Mouse (Mus musculus) hindbrain, embryonic 12.5 days (tissue): ENCODE data around the gene Slc25a39. TPM values are rescaled to one million over a fixed set of nuclear protein-coding genes. Genes with fewer than 3 reads are reported as not detected.
"Not testable (repeated sequence)": the region's sequence is repeated elsewhere in the genome, so short reads cannot be mapped to it uniquely, and the experiment has no call there.

Experiments used
- ATAC-seq: fragments of 200-750 bp; cut with Nextera tagmentation; 2 replicates; pipeline ENCODE4 v1.8.0; 2017; ENCODE audit warnings: moderate TSS enrichment; ENCODE audit not compliant: low FRiP score
- H3K27ac ChIP-seq: fragments of 300-500 bp; sonication (generic); 2 replicates; pipeline ENCODE4 v1.5.1; 2016; ENCODE audit warnings: mild to moderate bottlenecking
- H3K27me3 ChIP-seq: fragments of 300-500 bp; sonication (generic); 2 replicates; pipeline ENCODE4 v1.6.1; 2016; ENCODE audit warnings: mild to moderate bottlenecking
- H3K36me3 ChIP-seq: fragments of 300-500 bp; sonication (generic); 2 replicates; pipeline ENCODE4 v1.6.1; 2016; ENCODE audit warnings: mild to moderate bottlenecking
- H3K4me1 ChIP-seq: fragments of 300-500 bp; sonication (generic); 2 replicates; pipeline ENCODE4 v1.6.1; 2016
- H3K4me2 ChIP-seq: fragments of 300-500 bp; sonication (generic); replicated peaks from 2 replicates; pipeline ENCODE4 v1.6.1; 2016; ENCODE audit warnings: mild to moderate bottlenecking
- H3K4me3 ChIP-seq: fragments of 300-500 bp; sonication (generic); 2 replicates; pipeline ENCODE4 v1.5.1; 2016; ENCODE audit warnings: mild to moderate bottlenecking
- H3K9ac ChIP-seq: fragments of 300-500 bp; sonication (generic); 2 replicates; pipeline ENCODE4 v1.6.1; 2016; ENCODE audit warnings: mild to moderate bottlenecking, moderate library complexity
- H3K9me3 ChIP-seq: fragments of 300-500 bp; sonication (generic); replicated peaks from 2 replicates; pipeline ENCODE4 v1.6.1; 2016; ENCODE audit warnings: mild to moderate bottlenecking
- WGBS: fragments of 180-500 bp; shearing (Covaris S2); methylation state at CpG from one replicate; pipeline ENCODE4 v1.1.7; 2016; 5-methylcytosine and 5-hydroxymethylcytosine counted together
- polyA plus RNA-seq: library from polyadenylated mRNA; unstranded; fragments of >200 nt; fragmentation: Nextera tagmentation; extraction: Ambion mirVana; gene quantifications from 2 replicates; pipeline ENCODE4 v1.2.1, GENCODE M21; 2016

Gene Slc25a39
- polyA plus RNA-seq, 1 experiment from 2014 or later = 157 TPM

- WGBS = 69% methylated on average over 8 of the region's 8 CpGs
- ATAC-seq = no peak
- no peak overlapping the region for H3K27ac ChIP-seq
- H3K36me3 ChIP-seq = no peaks in the 10 kb centered on the region
- no peak overlapping the region for H3K4me2 ChIP-seq
- 0 out of 2 replicates have a peak, but pooled peaks cover 6% of the 10 kb centered on the region for H3K27me3 ChIP-seq
- H3K4me1 ChIP-seq = no peaks in the 10 kb centered on the region
- 0 out of 2 replicates have a peak, but pooled peaks cover 4% of the 10 kb centered on the region for H3K9me3 ChIP-seq
- no peak overlapping the region for H3K4me3 ChIP-seq
- no peak overlapping the region for H3K9ac ChIP-seq
Observed at GRCm38 (mm10) chr11:102421559-102421958, 13.8 kb upstream of the Slc25a39 start.

- Histone ChIP-seq H3K9ac (no peak overlapping the region), H3K4me2 (no peak overlapping the region), H3K36me3 (no peaks in the 10 kb centered on the region), H3K27ac (no peak overlapping the region), H3K4me3 (no peak overlapping the region), H3K27me3 (no peaks in the 10 kb centered on the region), H3K4me1 (no peaks in the 10 kb centered on the region), H3K9me3 (0 out of 2 replicates have a peak, but pooled peaks cover 4% of the 10 kb centered on the region)
- ATAC-seq = no peak
Observed at GRCm38 (mm10) chr11:102418887-102419286, 11.1 kb upstream of the Slc25a39 start.

GRCm38 (mm10) chr11:102417160-102417559 lies 9.4 kb upstream of the Slc25a39 start:
- WGBS = 60% methylated on average over 1 of the region's 1 CpGs
- H3K27me3 ChIP-seq = 0 out of 2 replicates have a peak, but pooled peaks cover 5% of the 10 kb centered on the region
- no peak overlapping the region for H3K4me3 ChIP-seq
- no peak overlapping the region for H3K9ac ChIP-seq
- H3K27ac ChIP-seq = no peak overlapping the region
- 0 out of 2 replicates have a peak, but pooled peaks cover 4% of the 10 kb centered on the region for H3K9me3 ChIP-seq
- no peaks in the 10 kb centered on the region for H3K4me1 ChIP-seq
- no peak for ATAC-seq
- H3K4me2 ChIP-seq = no peak overlapping the region
- no peaks in the 10 kb centered on the region for H3K36me3 ChIP-seq

- no peak overlapping the region for H3K4me2 ChIP-seq
- 0 out of 2 replicates have a peak, but pooled peaks cover 5% of the 10 kb centered on the region for H3K27me3 ChIP-seq
- H3K4me3 ChIP-seq = no peak overlapping the region
- H3K36me3 ChIP-seq = no peaks in the 10 kb centered on the region
- 75% methylated on average over 10 of the region's 10 CpGs for WGBS
- H3K4me1 ChIP-seq = no peaks in the 10 kb centered on the region
- H3K9ac ChIP-seq = no peak overlapping the region
- H3K9me3 ChIP-seq = 0 out of 2 replicates have a peak, but pooled peaks cover 4% of the 10 kb centered on the region
- no peak overlapping the region for H3K27ac ChIP-seq
- ATAC-seq = no peak
Observed at GRCm38 (mm10) chr11:102415034-102415802, 7.5 kb upstream of the Slc25a39 start.

DNA sequence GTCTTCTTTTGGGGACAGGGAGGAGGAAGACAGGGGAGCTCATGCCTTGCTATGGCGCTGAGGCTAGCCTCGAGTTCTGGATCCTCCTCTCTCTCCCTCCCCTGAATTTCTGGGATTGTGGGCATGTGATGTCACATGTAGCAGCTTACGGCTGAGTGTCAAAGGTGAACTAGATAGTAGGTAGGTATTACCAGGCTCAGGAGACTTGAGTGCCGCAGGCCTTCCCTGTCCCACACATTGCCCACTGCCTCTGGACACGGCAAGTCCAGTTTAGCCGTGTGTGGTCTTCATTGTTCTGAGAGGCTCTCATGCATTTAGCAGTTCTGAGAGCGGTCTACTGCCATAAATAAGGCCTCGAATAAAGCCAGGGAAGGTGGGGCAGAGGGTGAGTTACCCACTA lies 5.3 kb upstream of the Slc25a39 start:
- Histone ChIP-seq H3K4me1 (peaks cover 2% of the 10 kb centered on the region), H3K36me3 (no peaks in the 10 kb centered on the region), H3K27me3 (0 out of 2 replicates have a peak, but pooled peaks cover 5% of the 10 kb centered on the region), H3K4me3 (no peak overlapping the region), H3K4me2 (no peak overlapping the region), H3K27ac (no peak overlapping the region), H3K9ac (no peak overlapping the region), H3K9me3 (no peaks in the 10 kb centered on the region)
- WGBS = 78% methylated on average over 8 of the region's 8 CpGs
- no peak for ATAC-seq

- H3K27ac ChIP-seq = no peak overlapping the region
- no peaks in the 10 kb centered on the region for H3K9me3 ChIP-seq
- no peak overlapping the region for H3K4me3 ChIP-seq
- H3K36me3 ChIP-seq = no peaks in the 10 kb centered on the region
- peaks cover 11% of the 10 kb centered on the region for H3K4me1 ChIP-seq
- H3K4me2 ChIP-seq = no peak overlapping the region
- WGBS = 9% methylated on average over 11 of the region's 11 CpGs
- H3K27me3 ChIP-seq = 0 out of 2 replicates have a peak, but pooled peaks cover 5% of the 10 kb centered on the region
- no peak overlapping the region for H3K9ac ChIP-seq
- no peak for ATAC-seq
Observed at GRCm38 (mm10) chr11:102411704-102412103, 4.0 kb upstream of the Slc25a39 start.

DNA sequence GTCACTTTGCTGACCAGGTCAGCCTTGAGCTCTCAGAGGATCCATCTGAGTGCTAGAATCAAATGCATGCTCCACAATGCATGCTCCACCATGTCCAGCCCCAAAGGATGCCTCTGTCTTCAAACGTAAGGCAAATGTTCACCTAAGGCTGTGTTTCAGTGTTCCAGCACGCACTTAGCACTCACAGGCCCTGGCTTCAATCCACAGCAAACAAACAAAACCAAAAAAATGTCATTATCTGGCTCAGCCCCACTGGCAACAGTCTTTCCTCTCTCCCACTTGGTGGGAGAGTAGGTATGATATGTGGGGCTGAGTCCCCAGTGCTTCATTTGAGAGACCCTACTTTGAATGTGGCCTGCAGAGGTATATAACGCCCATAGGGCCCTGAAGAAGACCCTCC lies 3.3 kb upstream of the Slc25a39 start:
- Histone ChIP-seq H3K4me3 (no peak overlapping the region), H3K36me3 (no peaks in the 10 kb centered on the region), H3K4me1 (peaks cover 17% of the 10 kb centered on the region), H3K4me2 (no peak overlapping the region), H3K9me3 (no peaks in the 10 kb centered on the region), H3K9ac (no peak overlapping the region), H3K27me3 (0 out of 2 replicates have a peak, but pooled peaks cover 5% of the 10 kb centered on the region), H3K27ac (no peak overlapping the region)
- 85% methylated on average over 3 of the region's 3 CpGs for WGBS
- ATAC-seq = no peak

- peaks cover 24% of the 10 kb centered on the region for H3K4me1 ChIP-seq
- H3K9ac ChIP-seq, H3K36me3 ChIP-seq, H3K4me2 ChIP-seq, H3K9me3 ChIP-seq, H3K4me3 ChIP-seq, ATAC-seq, H3K27ac ChIP-seq, H3K27me3 ChIP-seq: not testable (repeated sequence)
- 91% methylated on average over 3 of the region's 3 CpGs for WGBS
Observed at GRCm38 (mm10) chr11:102410345-102410744, 2.6 kb upstream of the Slc25a39 start.

DNA sequence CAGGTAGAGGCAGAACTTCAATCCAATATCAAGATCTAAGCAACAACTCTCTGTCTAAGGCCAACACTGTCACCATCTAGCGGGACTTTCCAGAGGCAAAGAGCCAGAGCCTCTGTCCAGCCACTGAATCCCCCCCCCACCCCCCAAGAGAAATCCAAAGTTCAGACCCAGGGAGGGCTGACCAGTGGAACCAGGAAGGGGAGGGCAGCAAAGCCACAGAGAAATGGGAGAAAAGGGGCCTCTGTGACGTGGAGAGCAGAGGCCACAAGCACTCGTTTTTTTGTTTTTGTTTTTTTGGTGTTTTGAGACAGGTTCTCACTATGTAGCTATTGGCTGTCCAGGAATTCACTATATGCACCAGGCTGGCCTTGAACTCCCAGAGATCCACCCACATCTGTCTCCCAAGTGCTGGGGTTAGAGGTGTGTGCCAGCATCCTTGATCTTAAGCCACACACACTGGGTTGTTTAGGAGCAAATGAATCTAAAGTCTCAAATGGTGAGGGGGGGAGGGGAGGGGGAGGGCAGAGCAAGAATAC lies 2.1 kb upstream of the Slc25a39 start:
- no peak for ATAC-seq
- H3K4me3 ChIP-seq = no peak overlapping the region
- H3K27ac ChIP-seq = no peak overlapping the region
- WGBS = 82% methylated on average over 3 of the region's 3 CpGs
- H3K27me3 ChIP-seq = 0 out of 2 replicates have a peak, but pooled peaks cover 5% of the 10 kb centered on the region
- 0 out of 2 replicates have a peak overlapping the region, but pooled peaks have one; percentile 13 for H3K9ac ChIP-seq
- H3K4me1 ChIP-seq = peaks cover 29% of the 10 kb centered on the region
- no peak overlapping the region for H3K4me2 ChIP-seq
- no peaks in the 10 kb centered on the region for H3K36me3 ChIP-seq
- H3K9me3 ChIP-seq = no peaks in the 10 kb centered on the region

GRCm38 (mm10) chr11:102408888-102409794 lies 1.4 kb upstream of the Slc25a39 start:
- Histone ChIP-seq H3K9me3 (no peaks in the 10 kb centered on the region), H3K27ac (peak overlapping the region; percentile 62; the same call in 1 of the 2 replicates), H3K4me2 (peak overlapping the region; percentile 69), H3K27me3 (0 out of 2 replicates have a peak, but pooled peaks cover 5% of the 10 kb centered on the region), H3K36me3 (0 out of 2 replicates have a peak, but pooled peaks cover 2% of the 10 kb centered on the region), H3K9ac (no peak overlapping the region), H3K4me1 (peaks cover 35% of the 10 kb centered on the region), H3K4me3 (peak overlapping the region; percentile 58)
- WGBS = 45% methylated on average over 15 of the region's 15 CpGs
- ATAC-seq = no peak

GRCm38 (mm10) chr11:102408344-102408876 lies 664 bp upstream of the Slc25a39 start:
- H3K4me3 ChIP-seq = peak overlapping the region; percentile 58
- H3K27me3 ChIP-seq = 0 out of 2 replicates have a peak, but pooled peaks cover 5% of the 10 kb centered on the region
- under 1% methylated on average over 32 of the region's 32 CpGs for WGBS
- peak; percentile 87 for ATAC-seq
- H3K9me3 ChIP-seq = no peaks in the 10 kb centered on the region
- peak overlapping the region; percentile 69 for H3K4me2 ChIP-seq
- peak overlapping the region; percentile 77; the same call in 1 of the 2 replicates for H3K9ac ChIP-seq
- H3K36me3 ChIP-seq = peaks cover 8% of the 10 kb centered on the region; the same call in 1 of the 2 replicates
- H3K27ac ChIP-seq = peak overlapping the region; percentile 88
- H3K4me1 ChIP-seq = peaks cover 35% of the 10 kb centered on the region
